Mouse (Mus musculus) brain, embryonic 14.5 days (tissue): ENCODE data around the gene Mthfs.

ENCODE experiments used
- CTCF ChIP-seq: fragments of 200-500 bp; IDR thresholded peaks from 2 replicates; pipeline ENCODE4 v1.5.1; 2012; ENCODE audit warnings: inconsistent platforms, mild to moderate bottlenecking, moderate library complexity, borderline replicate concordance; ENCODE audit not compliant: insufficient read depth, insufficient read length; ENCODE audit errors: extremely low read depth
- POLR2A ChIP-seq: fragments of 200-500 bp; IDR thresholded peaks from 2 replicates; pipeline ENCODE4 v1.6.1; 2012; ENCODE audit warnings: mild to moderate bottlenecking, inconsistent platforms, borderline replicate concordance; ENCODE audit not compliant: poor library complexity, insufficient read depth, insufficient read length, severe bottlenecking; ENCODE audit errors: extremely low read depth

GRCm38 (mm10) chr9:89309195-89309535, 98.7 kb downstream of the Mthfs start:
- TF ChIP-seq CTCF (no peak), POLR2A (no peak)
